Mouse (Mus musculus) heart, adult 11 months (tissue): ENCODE data around the gene Galnt12.

Experiments
- DNase-seq: peaks from one replicate; pipeline ENCODE4 v3.0.0; 2022

Gene Galnt12

GRCm38 (mm10) chr4:47151553-47152183 is 60.0 kb downstream of the Galnt12 start:
- peak; percentile 97 for DNase-seq

DNA sequence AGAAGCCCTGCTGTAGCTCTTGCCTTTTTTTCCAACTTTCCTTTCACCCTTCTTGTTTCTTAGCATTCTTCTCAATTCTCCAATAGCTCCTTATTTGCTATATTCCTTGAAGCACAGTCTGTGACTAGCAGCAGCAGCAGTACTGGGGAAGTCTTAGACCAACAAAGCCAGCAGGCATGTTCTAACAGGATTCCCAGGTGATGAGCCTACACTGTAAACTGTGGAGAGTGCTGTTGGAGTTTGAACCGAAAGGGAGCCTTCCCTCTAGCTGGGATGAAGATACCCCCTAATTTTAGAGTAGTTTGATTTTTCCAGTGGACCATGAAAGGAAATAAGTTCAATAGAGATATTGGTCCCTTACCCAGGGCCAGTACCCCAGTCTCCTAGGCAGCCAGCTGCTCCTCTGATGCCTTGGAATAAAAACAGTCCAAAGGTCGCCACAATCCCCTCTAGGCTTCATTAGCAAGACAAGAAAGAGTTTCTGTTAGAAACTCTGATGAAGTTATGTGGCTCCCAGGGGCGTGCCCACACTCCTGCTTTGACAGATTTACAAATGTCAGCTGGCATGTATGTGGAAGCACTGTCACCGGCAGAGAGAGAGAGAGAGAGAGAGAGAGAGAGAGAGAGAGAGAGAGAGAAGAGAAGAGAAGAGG is 69.5 kb downstream of the Galnt12 start:
- peak; percentile 84 for DNase-seq

DNA sequence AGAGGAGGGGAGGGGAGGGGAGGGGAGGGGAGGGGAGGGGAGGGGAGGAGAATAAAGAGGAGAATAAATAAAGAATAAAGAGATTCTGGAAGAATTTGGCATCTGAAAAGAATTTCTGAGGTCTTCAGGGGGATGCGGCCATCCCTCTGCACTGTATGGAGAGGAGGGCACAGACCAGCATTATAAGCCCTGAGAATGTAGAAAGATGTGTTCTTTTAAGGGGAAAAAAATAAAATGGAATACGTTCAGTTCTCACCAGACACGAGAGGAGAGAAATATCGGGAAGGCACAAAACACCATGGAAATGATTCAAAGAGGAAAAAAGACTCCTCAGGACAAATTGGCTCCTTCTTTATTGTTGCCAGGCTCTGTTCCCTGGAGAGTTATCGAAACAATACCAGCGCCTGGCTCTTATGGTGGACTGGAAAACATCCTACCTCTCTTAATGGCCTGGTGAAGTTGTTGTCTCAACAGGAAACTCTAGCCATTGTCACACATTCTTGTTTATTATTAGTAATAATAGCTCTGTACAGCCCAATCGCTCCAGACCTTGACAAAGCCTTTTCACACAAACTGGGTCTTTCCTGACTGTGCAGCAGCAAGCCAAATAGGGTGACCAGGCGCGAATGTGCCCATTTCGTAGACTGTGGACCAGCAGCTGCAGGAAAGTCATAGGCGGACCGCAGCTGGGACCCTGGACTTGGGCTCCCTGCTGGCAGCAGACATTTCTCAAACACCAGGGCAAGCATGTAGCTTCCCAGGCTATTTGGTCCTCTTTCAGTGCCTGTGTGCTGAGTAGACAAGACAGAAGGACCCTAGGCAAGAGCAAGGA is 70.3 kb downstream of the Galnt12 start:
- peak; percentile 91 for DNase-seq

GRCm38 (mm10) chr4:47172314-47172713 is 80.6 kb downstream of the Galnt12 start:
- peak; percentile 54 for DNase-seq
